Mouse (Mus musculus): Measurements from ENCODE around the gene Haus3. TPM values are rescaled to one million over a fixed set of nuclear protein-coding genes. Genes with fewer than 3 reads are reported as not detected.

Haus3 gene
- polyA plus RNA-seq, 1 experiment from 2014 or later: 28.1 TPM

GRCm38 (mm10) chr5:34169954-34170353 is 627 bp upstream of the Haus3 start:
- WGBS: 80% methylated on average over 3 of the region's 3 CpGs
- ATAC-seq (ENCODE audit: insufficient number of reproducible peaks, low FRiP score, low TSS enrichment, low read depth): no peak
- Histone ChIP-seq H3K9me3 (no peaks in the 10 kb centered on the region), H3K4me2 (peak overlapping the region; percentile 61), H3K27ac (peak overlapping the region; percentile 88), H3K36me3 (peaks cover 25% of the 10 kb centered on the region), H3K27me3 (no peaks in the 10 kb centered on the region), H3K4me1 (peaks cover 8% of the 10 kb centered on the region; the same call in 1 of the 2 replicates), H3K9ac (peak overlapping the region; percentile 42; the same call in 1 of the 2 replicates), H3K4me3 (peak overlapping the region; percentile 80)

DNA sequence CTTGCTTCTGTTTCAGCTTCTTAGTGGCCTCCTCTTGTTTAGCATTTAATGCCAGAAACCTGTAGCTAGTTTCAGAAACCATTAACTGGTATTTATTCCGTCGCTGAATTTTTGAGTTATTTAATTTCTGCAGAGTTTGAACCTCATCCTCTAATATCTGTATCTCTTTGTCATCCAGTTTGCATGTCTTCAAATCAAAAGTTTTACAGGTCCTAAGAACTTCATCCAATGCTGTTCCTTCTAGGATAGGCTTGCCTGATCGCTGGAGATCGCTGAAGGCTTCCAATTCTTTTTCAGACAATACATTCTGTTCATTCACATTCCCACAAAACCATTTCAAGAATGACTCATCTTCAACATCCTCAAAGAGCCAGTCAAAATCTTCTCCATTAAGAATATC is 1.5 kb downstream of the Haus3 start:
- Histone ChIP-seq H3K4me3 (no peak overlapping the region), H3K9me3 (no peaks in the 10 kb centered on the region), H3K9ac (no peak overlapping the region), H3K27me3 (no peaks in the 10 kb centered on the region), H3K4me1 (peaks cover 8% of the 10 kb centered on the region; the same call in 1 of the 2 replicates), H3K36me3 (peaks cover 5% of the 10 kb centered on the region; the same call in 1 of the 2 replicates), H3K4me2 (no peak overlapping the region), H3K27ac (no peak overlapping the region)
- ATAC-seq (ENCODE audit: insufficient number of reproducible peaks, low FRiP score, low TSS enrichment, low read depth): no peak
- WGBS: 79% methylated on average over 4 of the region's 4 CpGs

DNA sequence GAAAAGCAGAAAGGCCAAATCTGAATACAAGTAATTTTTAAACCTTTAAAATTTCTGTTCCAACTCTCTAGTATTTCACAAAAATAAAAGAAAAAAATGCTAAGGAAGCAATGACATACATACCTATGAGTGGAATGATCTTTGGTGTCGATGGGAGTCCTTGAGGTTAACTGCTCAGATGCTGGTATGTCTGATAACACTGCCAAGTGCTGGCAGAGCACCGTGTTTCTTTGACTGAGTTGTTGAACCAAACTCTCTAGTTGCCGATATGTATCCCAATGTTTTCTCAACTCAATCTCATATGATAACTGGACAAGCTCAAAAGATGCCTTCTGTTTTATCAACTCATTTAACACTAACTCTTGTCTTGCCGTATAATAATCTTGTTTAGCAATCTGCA is 3.5 kb downstream of the Haus3 start:
- H3K27ac ChIP-seq: no peak overlapping the region
- no peaks in the 10 kb centered on the region for H3K27me3 ChIP-seq
- no peaks in the 10 kb centered on the region for H3K9me3 ChIP-seq
- no peak overlapping the region for H3K9ac ChIP-seq
- H3K4me1 ChIP-seq: peaks cover 8% of the 10 kb centered on the region; the same call in 1 of the 2 replicates
- 83% methylated on average over 4 of the region's 4 CpGs for WGBS
- no peak overlapping the region for H3K4me2 ChIP-seq
- H3K4me3 ChIP-seq: no peak overlapping the region
- no peak for ATAC-seq (ENCODE audit: insufficient number of reproducible peaks, low FRiP score, low TSS enrichment, low read depth)
- peaks cover 10% of the 10 kb centered on the region for H3K36me3 ChIP-seq

DNA sequence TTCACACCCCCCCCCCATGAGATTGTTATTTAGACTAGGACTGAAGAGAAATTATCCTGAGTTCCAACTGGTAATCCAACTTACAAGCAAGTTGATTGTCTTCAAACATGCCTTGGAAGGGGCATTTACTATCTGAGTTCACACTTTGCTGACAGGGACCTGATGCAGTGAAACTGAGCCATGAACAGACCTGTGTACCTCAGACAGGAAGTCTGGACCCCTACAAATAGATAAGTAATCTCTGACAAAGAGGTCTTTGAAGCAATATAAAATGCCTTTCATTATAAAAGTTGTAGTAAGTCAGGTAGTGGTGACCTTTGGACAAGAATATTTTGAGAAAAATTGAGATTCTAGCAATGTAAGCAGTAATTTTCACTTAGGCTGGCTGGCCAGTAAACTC is 20.9 kb downstream of the Haus3 start:
- no peak for ATAC-seq (ENCODE audit: insufficient number of reproducible peaks, low FRiP score, low TSS enrichment, low read depth)
- Histone ChIP-seq H3K9ac (no peak overlapping the region), H3K4me2 (no peak overlapping the region), H3K36me3 (peaks cover 3% of the 10 kb centered on the region; the same call in 1 of the 2 replicates), H3K27me3 (no peaks in the 10 kb centered on the region), H3K4me1 (no peaks in the 10 kb centered on the region), H3K9me3 (no peaks in the 10 kb centered on the region), H3K27ac (no peak overlapping the region), H3K4me3 (no peak overlapping the region)

DNA sequence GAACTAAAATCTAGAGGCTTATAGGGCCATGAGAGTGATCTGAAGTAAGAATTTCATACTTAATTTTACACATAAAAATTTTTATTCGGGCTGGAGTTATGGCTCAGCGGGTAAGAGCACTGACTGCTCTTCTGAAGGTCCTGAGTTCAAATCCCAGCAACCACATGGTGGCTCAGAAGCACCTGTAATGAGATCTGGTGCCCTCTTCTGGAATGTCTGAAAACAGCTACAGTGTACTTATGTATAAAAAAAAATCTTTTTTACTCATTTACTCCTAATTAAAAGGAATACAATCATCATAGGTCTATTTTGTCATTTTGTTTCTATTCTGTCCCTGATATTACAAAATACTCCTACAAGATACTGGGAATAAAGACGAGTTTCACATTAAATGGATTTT is 21.8 kb downstream of the Haus3 start:
- Histone ChIP-seq H3K4me3 (no peak overlapping the region), H3K36me3 (no peaks in the 10 kb centered on the region), H3K4me2 (no peak overlapping the region), H3K9ac (no peak overlapping the region), H3K27ac (no peak overlapping the region), H3K27me3 (no peaks in the 10 kb centered on the region), H3K9me3 (no peaks in the 10 kb centered on the region), H3K4me1 (no peaks in the 10 kb centered on the region)
- no peak for ATAC-seq (ENCODE audit: insufficient number of reproducible peaks, low FRiP score, low TSS enrichment, low read depth)
- 89% methylated on average over 3 of the region's 3 CpGs for WGBS

GRCm38 (mm10) chr5:34139751-34140150 is 29.6 kb downstream of the Haus3 start:
- H3K4me1 ChIP-seq: no peaks in the 10 kb centered on the region
- H3K36me3 ChIP-seq: no peaks in the 10 kb centered on the region
- H3K9ac ChIP-seq: no peak overlapping the region
- 5% methylated on average over 1 of the region's 1 CpGs for WGBS
- no peaks in the 10 kb centered on the region for H3K27me3 ChIP-seq
- no peak overlapping the region for H3K4me3 ChIP-seq
- no peak overlapping the region for H3K27ac ChIP-seq
- no peak for ATAC-seq (ENCODE audit: insufficient number of reproducible peaks, low FRiP score, low TSS enrichment, low read depth)
- no peak overlapping the region for H3K4me2 ChIP-seq
- H3K9me3 ChIP-seq: no peaks in the 10 kb centered on the region

DNA sequence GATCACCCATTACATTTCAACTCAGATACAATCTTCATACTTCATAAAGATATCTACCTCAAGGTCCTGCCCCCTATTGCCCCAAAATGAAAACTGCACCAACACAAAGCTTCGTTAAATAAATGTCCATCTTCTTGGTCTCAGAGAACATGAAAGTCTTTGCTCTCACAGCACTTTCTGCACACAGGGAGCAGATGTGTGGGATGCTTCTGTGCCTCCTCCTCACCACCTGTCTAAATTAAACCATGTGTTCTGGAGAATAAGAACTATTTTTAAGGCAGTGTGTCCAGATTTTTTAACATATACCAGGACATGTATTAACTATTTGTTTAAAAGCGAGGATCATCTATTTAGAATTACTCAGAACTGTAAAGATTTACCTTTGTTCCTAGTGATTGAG is 36.6 kb downstream of the Haus3 start:
- Histone ChIP-seq H3K27ac (no peak overlapping the region), H3K4me2 (no peak overlapping the region), H3K4me3 (no peak overlapping the region), H3K36me3 (no peaks in the 10 kb centered on the region), H3K4me1 (no peaks in the 10 kb centered on the region), H3K9ac (no peak overlapping the region), H3K27me3 (no peaks in the 10 kb centered on the region), H3K9me3 (no peaks in the 10 kb centered on the region)
- ATAC-seq (ENCODE audit: insufficient number of reproducible peaks, low FRiP score, low TSS enrichment, low read depth): no peak
- WGBS: 72% methylated on average over 2 of the region's 2 CpGs

DNA sequence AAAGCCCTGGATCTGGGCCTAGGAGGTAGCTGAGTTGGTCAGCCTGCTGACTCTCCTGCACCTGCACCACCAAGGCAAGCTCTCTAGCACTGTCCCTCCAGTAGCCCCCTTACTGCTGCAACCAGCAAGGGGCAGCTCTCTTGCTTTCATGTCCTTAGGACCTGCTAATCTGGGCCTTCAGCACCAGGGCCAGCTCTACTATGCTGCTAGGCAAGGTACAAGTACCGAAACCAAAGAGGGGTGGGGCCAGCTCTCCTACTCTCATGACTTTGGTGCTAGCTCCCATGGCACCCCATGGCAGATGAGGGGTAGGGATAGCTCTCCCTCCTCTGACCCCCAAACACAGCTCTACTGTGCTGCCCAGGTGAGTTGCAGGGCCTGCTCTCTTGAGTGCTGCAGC is 45.2 kb downstream of the Haus3 start:
- Histone ChIP-seq H3K4me3 (no peak overlapping the region), H3K4me2 (no peak overlapping the region), H3K27me3 (no peaks in the 10 kb centered on the region), H3K9ac (no peak overlapping the region), H3K36me3 (no peaks in the 10 kb centered on the region), H3K9me3 (no peaks in the 10 kb centered on the region), H3K27ac (no peak overlapping the region), H3K4me1 (no peaks in the 10 kb centered on the region)
- no peak for ATAC-seq (ENCODE audit: insufficient number of reproducible peaks, low FRiP score, low TSS enrichment, low read depth)
- 14% methylated on average over 1 of the region's 1 CpGs for WGBS

DNA sequence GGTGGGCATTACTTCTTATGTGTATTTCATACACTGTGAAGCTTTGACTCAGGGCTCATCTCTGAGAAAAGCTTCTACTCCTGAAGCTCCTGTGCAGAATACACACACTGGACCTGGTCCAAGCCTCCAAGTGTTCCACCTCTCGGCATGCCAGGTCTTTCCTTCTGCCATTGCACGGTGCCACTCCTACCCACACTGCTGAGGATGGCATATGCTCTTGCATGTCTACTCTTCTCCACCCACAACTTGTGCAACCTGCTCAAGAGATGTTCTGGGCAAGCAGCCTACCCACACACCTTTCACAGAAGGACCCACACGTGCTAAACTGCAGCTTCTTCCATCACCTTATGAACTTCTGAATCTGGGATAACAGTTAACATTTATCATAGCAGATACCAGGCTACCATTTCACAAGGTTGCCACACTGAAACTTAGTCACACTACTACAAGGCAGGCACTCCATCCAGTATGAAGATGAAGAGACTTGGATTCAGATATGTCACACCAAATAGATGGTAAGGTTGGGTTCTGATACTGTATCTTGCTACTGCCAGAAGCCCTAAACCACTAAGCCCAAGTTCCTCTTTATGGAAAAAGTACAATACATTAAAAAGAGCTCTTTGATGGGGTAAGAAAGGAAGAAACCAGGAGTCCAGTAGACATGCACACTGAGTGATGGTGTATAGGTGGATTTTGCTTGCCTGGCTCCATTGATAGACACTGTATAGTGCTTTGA is 50.0 kb downstream of the Haus3 start:
- H3K36me3 ChIP-seq: no peaks in the 10 kb centered on the region
- H3K9ac ChIP-seq: no peak overlapping the region
- H3K4me3 ChIP-seq: no peak overlapping the region
- H3K4me1 ChIP-seq: no peaks in the 10 kb centered on the region
- no peak overlapping the region for H3K27ac ChIP-seq
- H3K4me2 ChIP-seq: no peak overlapping the region
- H3K27me3 ChIP-seq: no peaks in the 10 kb centered on the region
- no peak for ATAC-seq (ENCODE audit: insufficient number of reproducible peaks, low FRiP score, low TSS enrichment, low read depth)
- WGBS: 68% methylated on average over 3 of the region's 3 CpGs
- H3K9me3 ChIP-seq: no peaks in the 10 kb centered on the region

GRCm38 (mm10) chr5:34105681-34106080 is 63.6 kb downstream of the Haus3 start:
- Histone ChIP-seq H3K27me3 (no peaks in the 10 kb centered on the region), H3K4me2 (no peak overlapping the region), H3K27ac (no peak overlapping the region), H3K36me3 (no peaks in the 10 kb centered on the region), H3K4me3 (no peak overlapping the region), H3K9ac (no peak overlapping the region), H3K9me3 (no peaks in the 10 kb centered on the region), H3K4me1 (no peaks in the 10 kb centered on the region)
- ATAC-seq (ENCODE audit: insufficient number of reproducible peaks, low FRiP score, low TSS enrichment, low read depth): no peak
- 77% methylated on average over 1 of the region's 1 CpGs for WGBS
